Mouse (Mus musculus) bone marrow, adult 2 months (tissue): ENCODE results near the gene Cadm4. TPM values are rescaled to one million over a fixed set of nuclear protein-coding genes. Genes with fewer than 3 reads are reported as not detected.
A peak's percentile ranks its signal among the peaks of the same experiment; 100 is the strongest.
"Not testable (repeated sequence)": the region's sequence is repeated elsewhere in the genome, so short reads cannot be mapped to it uniquely, and the experiment has no call there.

ENCODE experiments used
- H3K27ac ChIP-seq: fragments of 200-500 bp; 2 replicates; pipeline ENCODE4 v1.5.1; 2012; ENCODE audit warnings: low read depth, mild to moderate bottlenecking, control low read depth, inconsistent platforms, low read length; ENCODE audit not compliant: control insufficient read depth, poor library complexity, insufficient read depth
- H3K4me1 ChIP-seq: fragments of 200-500 bp; 2 replicates; pipeline ENCODE4 v1.6.1; 2011; ENCODE audit warnings: low read length; ENCODE audit not compliant: control insufficient read depth, insufficient read depth
- H3K4me3 ChIP-seq: fragments of 200-500 bp; replicated peaks from 2 replicates; pipeline ENCODE3; 2011; ENCODE audit warnings: mild to moderate bottlenecking, low read depth, low read length, control low read depth; ENCODE audit not compliant: control insufficient read depth
- CTCF ChIP-seq: fragments of 200-500 bp; IDR thresholded peaks from 2 replicates; pipeline ENCODE4 v1.5.1; 2011; ENCODE audit warnings: low read length, control low read depth; ENCODE audit not compliant: control insufficient read depth, insufficient read depth
- POLR2A ChIP-seq: fragments of 200-500 bp; IDR thresholded peaks from 2 replicates; pipeline ENCODE4 v1.6.1; 2011; ENCODE audit warnings: low read depth, mild to moderate bottlenecking, control low read depth, low read length, borderline replicate concordance; ENCODE audit not compliant: control insufficient read depth
- WGBS: fragments of 180-500 bp; shearing (Covaris S2); methylation state at CpG from one replicate; pipeline ENCODE4 v1.1.7; 2018; 5-methylcytosine and 5-hydroxymethylcytosine counted together
- polyA plus RNA-seq: library from polyadenylated mRNA; stranded (reverse); fragments of >200 nt; gene quantifications from 2 replicates; pipeline ENCODE4 v1.2.4, GENCODE M21; 2011; ENCODE audit warnings: low replicate concordance; ENCODE audit not compliant: missing spikeins, insufficient read depth, insufficient read length

Cadm4 gene
- polyA plus RNA-seq, 1 experiment, result 1.4 TPM

DNA sequence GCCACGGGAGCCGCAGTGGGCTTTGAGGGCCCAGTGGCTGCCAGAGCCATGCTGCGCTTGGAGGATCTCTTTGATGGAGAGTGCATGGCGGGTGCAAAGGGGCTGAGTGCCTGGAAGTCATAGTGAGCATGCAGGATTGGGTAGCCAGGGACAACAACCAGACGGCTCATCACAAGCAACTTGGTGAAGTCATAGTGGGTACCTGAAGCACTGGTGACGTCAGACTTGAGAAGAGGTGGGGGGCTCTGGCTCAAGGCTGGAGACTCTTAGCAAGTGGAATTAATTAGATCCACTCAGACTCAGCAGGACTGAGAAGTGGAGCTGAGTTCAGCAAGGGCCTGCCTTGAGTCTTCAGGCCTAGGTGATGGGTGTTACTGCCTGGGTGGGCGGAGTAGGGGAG is 30.5 kb downstream of the Cadm4 start, which contains the start of gene AC161166.1:
Gene AC161166.1 (minus strand): TSS at position 101 of the 400 bp plus-strand sequence.
- Histone ChIP-seq H3K4me3 (no peak within 1 kb of the TSS), H3K4me1 (no peaks in the 10 kb centered on the region), H3K27ac (no peak within 1 kb of the TSS)
- 87% methylated on average over 7 of the region's 7 CpGs for WGBS
- TF ChIP-seq CTCF (no peak), POLR2A (no peak)

DNA sequence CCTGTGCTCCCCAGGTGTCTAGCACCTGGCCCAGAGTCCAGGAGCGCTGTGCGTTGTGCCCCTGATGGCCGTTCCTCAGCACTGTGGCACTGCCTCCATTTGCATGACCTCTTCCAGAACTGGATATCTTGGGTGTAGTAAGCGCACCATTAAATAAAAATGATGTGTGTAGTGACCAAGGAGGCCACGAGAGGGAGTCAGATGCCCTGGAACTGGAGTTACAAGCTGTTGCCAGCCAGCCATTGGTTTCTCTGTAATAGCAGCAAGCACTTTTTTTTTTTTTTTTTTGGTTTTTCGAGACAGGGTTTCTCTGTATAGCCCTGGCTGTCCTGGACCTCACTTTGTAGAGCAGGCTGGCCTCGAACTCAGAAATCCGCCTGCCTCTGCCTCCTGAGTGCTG is 34.5 kb downstream of the Cadm4 start:
- H3K4me1 ChIP-seq, H3K27ac ChIP-seq, H3K4me3 ChIP-seq: not testable (repeated sequence)
- 73% methylated on average over 8 of the region's 8 CpGs for WGBS
- 0 out of 2 replicates have a peak, but pooled peaks have one; percentile 6 for TF ChIP-seq CTCF

DNA sequence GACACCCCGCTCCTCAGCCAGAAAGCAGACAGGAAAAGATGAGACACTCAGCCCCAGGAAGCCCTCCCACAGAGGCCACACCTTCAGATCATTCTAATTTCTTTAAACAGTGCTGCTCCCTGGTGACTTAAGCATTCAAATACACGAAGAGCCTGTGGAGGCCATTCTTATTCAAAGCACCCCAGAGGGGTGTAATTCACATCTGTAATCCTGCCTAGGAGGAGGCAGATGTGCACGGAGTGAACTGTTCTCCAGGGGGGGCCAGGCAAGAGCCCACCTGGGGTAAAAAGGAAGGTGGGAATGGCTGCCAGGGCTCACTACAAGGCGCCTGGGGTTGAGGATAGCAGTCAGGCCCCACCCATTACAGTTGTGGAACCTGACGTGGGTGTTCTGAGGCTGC is 35.3 kb downstream of the Cadm4 start:
- Histone ChIP-seq H3K27ac (no peak overlapping the region), H3K4me1 (no peaks in the 10 kb centered on the region), H3K4me3 (no peak overlapping the region)
- no peak for TF ChIP-seq CTCF
- TF ChIP-seq POLR2A, result no peak
- WGBS, result 73% methylated on average over 5 of the region's 5 CpGs

DNA sequence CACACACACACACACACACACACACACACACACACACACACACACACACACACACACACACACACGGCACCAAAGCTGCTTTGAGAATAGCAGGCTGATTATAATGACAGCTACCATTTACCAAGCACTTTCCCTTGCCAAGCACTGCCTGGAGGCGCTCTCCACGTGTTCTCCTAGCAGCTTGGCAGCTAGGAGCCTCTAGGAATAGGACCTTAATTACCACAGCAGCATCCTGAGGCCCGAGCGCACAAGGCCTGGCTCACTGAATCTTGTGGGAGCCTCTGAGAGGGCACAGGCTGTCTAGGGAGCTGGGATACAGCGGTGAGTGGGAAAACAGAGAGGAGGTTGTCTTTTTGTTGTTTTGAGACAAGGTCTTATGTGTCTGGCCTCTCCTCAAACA is 35.8 kb downstream of the Cadm4 start:
- no peak overlapping the region for H3K4me3 ChIP-seq
- H3K27ac ChIP-seq, result no peak overlapping the region
- WGBS, result 83% methylated on average over 6 of the region's 6 CpGs
- H3K4me1 ChIP-seq, result no peaks in the 10 kb centered on the region
- no peak for TF ChIP-seq POLR2A
- TF ChIP-seq CTCF, result no peak

DNA sequence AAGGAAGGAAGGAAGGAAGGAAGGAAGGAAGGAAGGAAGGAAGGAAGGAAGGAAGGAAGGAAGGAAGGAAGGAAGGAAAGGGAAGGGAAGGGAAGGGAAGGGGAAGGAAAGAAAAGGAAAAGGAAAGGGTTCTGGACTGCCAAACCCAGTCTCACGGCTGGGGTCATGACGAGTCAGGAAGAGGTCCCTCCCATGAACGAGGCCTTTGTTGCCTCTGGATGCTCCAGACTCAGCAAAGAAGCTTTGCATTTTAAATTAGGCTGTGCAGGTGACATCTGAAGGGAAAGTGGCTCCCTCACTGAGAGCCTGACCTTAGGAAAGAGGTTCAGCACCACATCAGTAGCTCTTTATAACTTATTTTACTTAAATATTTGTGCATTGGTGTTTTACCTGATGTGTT is 37.3 kb downstream of the Cadm4 start:
- Histone ChIP-seq H3K4me1 (no peaks in the 10 kb centered on the region), H3K27ac (no peak overlapping the region), H3K4me3 (no peak overlapping the region)
- 51% methylated on average over 3 of the region's 3 CpGs for WGBS
- TF ChIP-seq POLR2A (no peak), CTCF (no peak)

DNA sequence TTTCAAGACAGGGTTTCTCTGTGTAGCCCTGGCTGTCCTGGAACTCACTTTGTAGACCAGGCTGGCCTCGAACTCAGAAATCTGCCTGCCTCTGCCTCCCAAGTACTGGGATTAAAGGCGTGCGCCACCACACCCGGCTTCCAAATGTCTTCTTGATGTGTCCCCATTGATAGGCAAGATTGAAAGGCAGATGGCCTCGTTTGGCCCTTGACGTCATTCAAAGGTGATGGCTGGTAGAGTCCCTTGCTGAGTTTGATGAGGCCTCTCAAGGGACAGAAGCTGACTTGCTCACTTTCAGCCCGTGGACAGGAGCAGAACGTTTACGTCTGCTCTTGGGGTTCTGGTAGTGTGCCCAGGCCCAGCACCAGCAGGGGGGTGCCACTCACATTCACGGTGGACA is 38.2 kb downstream of the Cadm4 start:
- H3K4me3 ChIP-seq, H3K27ac ChIP-seq, H3K4me1 ChIP-seq: not testable (repeated sequence)
- WGBS, result 78% methylated on average over 10 of the region's 10 CpGs

DNA sequence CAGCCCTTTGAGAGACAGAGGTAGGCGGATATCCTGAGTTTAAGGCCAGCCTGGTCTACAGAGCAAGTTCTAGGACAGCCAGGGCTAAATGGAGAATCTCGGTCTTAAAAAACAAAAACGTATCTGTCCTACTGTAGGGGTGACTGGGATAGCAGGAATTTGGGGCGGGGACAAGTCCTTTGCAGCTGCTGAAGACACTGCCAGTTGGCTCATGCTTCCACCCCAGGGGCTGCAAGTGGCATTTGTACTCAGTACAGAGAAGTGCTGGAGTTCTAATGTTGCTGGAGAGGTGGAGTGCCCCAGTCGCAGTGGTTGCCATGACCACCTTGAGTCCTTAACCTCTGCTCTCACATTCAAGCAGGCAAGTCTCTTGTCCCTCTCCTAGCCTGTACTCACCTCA is 41.0 kb downstream of the Cadm4 start:
- Histone ChIP-seq H3K4me3 (no peak overlapping the region), H3K27ac (no peak overlapping the region), H3K4me1 (no peaks in the 10 kb centered on the region)
- WGBS, result 57% methylated on average over 5 of the region's 5 CpGs
- TF ChIP-seq CTCF (no peak), POLR2A (no peak)

DNA sequence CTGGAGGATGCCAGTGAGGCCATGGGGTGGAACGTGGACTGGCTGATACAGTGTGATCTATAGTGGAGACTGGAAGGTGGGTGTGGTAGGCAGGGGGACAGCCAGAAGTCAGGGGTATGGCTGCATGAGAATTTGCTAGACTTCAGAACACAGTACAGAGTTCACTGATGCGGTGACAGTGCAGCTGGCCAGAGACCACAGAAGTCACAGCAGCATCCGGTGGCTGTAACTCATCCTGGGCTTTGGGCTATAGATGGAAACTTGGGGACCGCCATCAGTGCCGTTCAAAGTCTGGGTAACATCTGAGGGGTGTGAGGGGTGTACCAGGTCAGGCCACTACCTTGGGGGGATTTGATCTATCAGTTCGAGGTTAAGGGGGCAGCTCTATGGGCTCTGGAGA is 41.9 kb downstream of the Cadm4 start:
- 65% methylated on average over 6 of the region's 6 CpGs for WGBS
- no peak overlapping the region for H3K27ac ChIP-seq
- no peaks in the 10 kb centered on the region for H3K4me1 ChIP-seq
- TF ChIP-seq POLR2A (no peak), CTCF (no peak)
- H3K4me3 ChIP-seq, result no peak overlapping the region

DNA sequence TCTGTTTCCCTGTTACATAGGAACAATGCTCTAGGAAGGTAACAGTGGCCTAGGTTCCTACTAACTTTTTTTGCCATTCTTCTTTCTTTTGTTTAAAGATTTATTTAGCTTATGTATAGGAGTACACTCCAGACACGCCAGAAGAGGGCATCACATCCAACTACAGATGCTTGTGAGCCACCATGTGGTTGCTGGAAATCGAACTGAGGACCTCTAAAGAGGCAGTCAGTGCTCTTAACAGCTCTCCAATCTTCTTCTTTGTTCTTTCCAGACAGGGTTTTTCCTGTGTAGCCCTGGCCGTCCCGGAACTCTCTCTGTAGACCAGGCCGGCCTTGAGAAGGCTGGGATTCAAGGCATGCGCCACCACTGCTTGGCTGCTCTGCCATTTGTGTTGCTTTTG is 43.2 kb downstream of the Cadm4 start:
- TF ChIP-seq CTCF (peak; percentile 1; the same call in 1 of the 2 replicates), POLR2A (no peak)
- WGBS, result 67% methylated on average over 6 of the region's 6 CpGs
- Histone ChIP-seq H3K4me1 (no peaks in the 10 kb centered on the region), H3K27ac (no peak overlapping the region), H3K4me3 (no peak overlapping the region)
